Mouse (Mus musculus): ENCODE measurements around the gene Atpaf2. TPM values are rescaled to one million over a fixed set of nuclear protein-coding genes. Genes with fewer than 3 reads are reported as not detected.

Gene Atpaf2
- total RNA-seq, 1 experiment from 2014 or later = 29.6 TPM

DNA sequence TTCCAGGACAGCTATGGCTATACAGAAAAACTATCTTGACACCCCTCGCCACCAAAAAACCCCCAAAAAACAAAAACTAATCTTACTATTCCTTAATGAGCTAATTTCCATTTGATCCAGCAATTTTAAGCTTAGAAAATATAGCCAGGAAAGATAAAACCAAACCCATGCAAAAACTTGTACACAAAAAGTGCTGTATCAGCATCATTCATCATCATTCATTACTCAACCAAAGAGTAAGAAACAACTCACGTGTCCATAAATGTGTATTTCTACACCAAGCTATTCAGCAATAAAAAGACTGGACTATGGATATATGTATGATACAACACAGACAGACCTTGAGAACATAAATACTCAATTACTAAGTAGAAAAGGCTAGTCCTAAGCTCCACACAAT is 5.3 kb downstream of the Atpaf2 start:
- ATAC-seq (ENCODE audit: extremely low read depth, insufficient number of reproducible peaks, low FRiP score, poor library complexity, severe bottlenecking) = no peak

DNA sequence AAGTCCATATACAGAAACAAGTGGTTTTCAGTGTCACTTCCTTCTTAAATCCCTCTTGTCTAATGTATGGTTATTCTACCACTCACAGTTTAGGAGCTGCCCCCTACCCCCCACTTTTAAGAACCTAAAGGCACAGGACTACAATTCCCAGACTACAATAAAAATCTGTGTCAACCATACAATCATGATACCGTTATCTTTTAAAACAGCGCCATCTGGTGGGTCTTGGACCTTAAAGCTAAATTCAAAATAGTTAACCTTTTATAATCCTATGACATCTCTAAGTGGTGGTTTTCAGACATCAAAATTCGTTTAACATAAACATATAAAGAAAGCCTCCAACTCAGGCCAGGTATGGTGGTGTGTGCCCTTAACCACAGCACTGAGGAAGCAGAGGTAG is 6.1 kb downstream of the Atpaf2 start:
- no peak; the same call in 1 of the 2 replicates for ATAC-seq (ENCODE audit: extremely low read depth, insufficient number of reproducible peaks, low FRiP score, poor library complexity, severe bottlenecking)

DNA sequence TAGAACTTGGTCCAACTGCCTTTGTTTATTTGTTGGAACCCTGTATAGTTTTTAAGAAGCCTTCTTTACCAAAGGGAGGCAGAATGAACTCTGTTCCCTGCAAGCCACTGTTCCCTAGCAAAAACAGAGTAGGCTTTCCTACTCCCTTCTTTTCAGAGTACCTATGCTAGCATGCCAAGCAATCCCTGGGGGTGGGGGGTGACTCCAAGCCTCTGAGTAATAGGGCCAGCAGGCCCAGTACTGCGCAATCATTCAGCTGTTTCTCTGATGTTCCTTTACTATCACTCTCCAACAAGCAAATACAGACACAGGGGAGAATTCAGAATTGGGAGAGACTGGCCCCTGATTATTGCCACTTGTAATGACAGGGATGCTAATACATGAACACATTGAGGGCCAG is 11.7 kb downstream of the Atpaf2 start:
- no peak for ATAC-seq (ENCODE audit: extremely low read depth, insufficient number of reproducible peaks, low FRiP score, poor library complexity, severe bottlenecking)

DNA sequence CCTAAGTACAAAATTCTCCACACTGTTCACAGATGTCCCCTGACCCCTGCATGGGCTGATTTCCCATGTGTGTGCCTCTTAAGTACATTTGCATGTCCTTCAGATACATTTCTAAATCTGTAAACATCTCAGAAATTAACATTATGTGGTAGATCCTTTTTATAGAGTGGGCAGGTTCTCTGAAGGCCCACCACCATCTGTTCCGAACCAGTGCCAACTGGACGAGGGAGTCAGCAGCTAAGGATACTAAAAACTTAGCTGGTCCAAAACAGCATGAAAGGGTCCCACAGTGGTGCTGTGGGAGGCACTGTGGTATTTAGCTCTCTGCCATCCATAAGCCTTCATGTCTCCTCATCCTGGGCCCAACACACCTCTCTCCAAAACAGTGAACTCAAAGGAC is 21.1 kb downstream of the Atpaf2 start:
- no peak for ATAC-seq (ENCODE audit: extremely low read depth, insufficient number of reproducible peaks, low FRiP score, poor library complexity, severe bottlenecking)

DNA sequence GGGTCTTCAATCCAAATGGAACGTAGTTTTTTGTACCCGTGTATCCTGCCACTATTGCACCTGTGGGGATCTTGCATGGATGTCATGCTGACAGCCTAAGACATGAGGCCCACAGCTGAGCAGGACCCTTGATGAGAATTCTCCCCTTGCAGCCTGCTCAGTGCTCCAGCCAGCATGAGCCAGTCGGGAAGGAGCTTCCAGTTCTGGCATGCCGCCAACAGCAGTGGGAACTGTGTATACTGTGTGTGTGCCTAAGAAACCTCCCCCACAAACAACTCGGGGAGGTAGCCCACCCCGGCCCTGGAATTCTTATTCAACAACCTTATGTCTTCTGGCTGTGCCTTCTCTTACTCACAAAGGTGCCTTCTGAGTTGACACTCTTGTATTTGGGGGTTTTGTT is 21.7 kb downstream of the Atpaf2 start:
- no peak for ATAC-seq (ENCODE audit: extremely low read depth, insufficient number of reproducible peaks, low FRiP score, poor library complexity, severe bottlenecking)

DNA sequence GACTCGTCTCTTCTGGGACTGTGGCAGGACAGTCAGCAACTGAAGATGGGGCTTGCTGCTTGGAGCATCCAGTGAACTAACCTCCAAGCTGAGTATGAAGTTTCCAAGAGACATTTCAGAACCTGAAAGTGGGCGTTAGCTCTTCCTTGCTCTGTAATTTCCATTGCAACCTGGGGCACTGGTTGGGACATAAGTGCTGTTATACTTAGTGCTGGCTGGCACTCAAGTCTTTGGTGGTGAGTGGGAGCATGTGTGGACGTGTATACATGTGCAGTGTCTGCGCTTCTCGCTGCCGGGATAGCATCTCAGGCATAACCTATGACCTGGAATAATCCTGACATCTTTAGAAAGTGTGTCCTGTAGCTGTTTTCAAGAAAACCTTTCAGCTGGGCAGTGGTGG is 26.9 kb downstream of the Atpaf2 start:
- ATAC-seq (ENCODE audit: extremely low read depth, insufficient number of reproducible peaks, low FRiP score, poor library complexity, severe bottlenecking) = no peak

DNA sequence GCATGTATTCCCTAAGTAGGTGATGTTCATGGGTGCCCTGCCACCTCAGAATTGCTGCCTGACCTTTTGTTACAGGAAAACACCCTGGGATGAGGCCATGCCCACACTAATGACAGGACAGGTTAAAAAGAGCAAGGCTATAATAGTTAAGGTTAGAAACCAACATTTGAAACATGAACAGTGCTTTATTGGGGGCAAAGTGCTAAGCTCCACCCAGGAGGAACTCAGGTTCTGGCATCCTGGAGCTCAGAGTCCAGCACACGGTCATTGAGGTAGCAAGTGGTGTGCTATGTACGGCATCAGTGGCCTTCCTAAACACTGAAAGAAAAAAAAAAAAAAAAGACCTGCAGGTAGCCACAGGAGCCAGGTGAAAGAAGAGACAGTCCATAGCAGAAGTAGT is 30.3 kb downstream of the Atpaf2 start:
- no peak for ATAC-seq (ENCODE audit: extremely low read depth, insufficient number of reproducible peaks, low FRiP score, poor library complexity, severe bottlenecking)

DNA sequence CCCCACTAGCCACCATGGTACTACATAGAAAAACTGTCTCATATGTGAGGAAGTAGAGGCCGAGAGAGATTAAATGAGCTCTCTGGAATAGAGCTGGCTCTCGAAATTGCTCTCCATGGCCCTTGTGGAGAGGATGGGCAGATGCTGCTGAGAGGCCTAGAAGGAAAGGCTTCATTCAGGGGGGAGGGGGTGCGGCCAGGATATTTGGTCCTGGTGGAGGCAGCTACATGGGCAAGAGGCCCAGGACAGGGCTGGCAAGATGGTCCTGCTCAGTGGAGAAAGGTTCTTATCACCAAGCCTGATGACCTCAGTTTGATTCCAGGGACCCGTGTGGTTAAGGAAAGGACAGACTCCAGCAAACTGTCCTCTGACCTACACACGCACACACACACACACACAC is 32.3 kb downstream of the Atpaf2 start:
- no peak for ATAC-seq (ENCODE audit: extremely low read depth, insufficient number of reproducible peaks, low FRiP score, poor library complexity, severe bottlenecking)

DNA sequence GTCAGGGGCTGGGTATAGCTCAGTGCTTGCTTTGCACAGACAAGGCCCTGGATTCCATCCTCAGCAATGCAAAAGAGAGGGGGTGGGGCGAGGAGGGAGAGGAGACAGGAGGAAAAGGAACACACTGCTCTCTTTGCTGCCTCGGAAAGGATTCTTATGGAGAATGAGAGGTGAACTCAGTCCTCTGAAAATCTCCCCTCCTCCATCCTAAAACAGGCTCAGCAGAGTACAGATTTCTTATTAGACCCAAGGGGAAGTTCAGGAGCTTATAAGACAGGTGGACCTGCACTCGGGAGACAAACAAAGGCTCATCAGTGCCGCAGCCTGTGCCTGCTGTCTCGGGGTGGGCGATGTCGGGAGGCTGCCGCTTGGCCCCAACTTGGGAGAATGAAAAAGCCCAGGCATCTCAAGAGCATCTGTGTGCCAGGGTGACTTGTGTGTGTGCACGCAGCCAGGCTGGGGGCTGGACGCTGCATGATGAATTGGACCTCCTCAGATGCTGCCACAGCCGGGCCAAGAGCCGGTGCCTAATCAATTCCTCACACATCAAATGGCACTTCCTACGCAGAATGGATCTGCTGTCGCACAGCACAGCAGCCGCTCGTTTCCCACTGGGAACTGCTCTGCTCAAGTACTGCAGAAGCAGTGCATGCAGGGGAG is 33.4 kb downstream of the Atpaf2 start:
- ATAC-seq (ENCODE audit: extremely low read depth, insufficient number of reproducible peaks, low FRiP score, poor library complexity, severe bottlenecking) = no peak

DNA sequence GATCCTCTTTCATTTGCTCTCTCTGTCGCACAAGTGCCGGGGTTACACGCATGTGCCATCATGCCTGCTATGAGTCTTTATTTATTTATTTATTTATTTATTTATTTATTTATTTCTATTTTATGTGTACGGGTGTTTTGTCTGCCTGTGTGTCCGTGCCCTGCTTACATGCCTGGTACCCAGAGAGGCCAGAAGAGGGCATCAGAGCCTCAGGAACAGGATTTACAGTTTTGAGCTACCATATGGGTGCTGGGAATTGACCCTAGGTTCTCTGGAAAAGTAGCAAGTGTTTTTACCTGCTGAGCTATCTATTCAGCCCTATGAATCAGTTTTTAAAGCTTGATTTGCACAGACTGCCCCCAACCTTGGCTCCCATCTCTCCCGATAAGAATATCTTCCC is 34.7 kb downstream of the Atpaf2 start:
- ATAC-seq (ENCODE audit: extremely low read depth, insufficient number of reproducible peaks, low FRiP score, poor library complexity, severe bottlenecking) = no peak

DNA sequence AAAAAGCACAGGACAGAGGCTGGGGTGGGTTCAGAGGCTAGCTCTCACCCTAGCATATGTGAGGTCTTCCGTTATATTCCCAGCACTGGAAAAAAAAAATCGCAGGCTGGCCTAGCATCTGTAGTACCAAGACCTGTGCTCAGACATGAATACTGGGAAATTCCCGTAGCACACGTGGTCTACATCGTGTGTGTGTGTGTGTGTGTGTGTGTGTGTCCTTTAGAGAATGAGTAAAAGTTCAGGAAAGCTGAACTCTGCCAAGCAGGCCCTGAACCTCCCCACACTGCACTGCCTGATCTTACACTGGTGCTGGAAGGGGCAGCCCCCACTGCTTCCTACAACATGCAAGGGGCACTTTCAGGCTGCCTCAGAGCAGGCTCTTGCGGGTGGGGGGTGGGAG is 43.8 kb downstream of the Atpaf2 start:
- ATAC-seq (ENCODE audit: extremely low read depth, insufficient number of reproducible peaks, low FRiP score, poor library complexity, severe bottlenecking) = no peak

DNA sequence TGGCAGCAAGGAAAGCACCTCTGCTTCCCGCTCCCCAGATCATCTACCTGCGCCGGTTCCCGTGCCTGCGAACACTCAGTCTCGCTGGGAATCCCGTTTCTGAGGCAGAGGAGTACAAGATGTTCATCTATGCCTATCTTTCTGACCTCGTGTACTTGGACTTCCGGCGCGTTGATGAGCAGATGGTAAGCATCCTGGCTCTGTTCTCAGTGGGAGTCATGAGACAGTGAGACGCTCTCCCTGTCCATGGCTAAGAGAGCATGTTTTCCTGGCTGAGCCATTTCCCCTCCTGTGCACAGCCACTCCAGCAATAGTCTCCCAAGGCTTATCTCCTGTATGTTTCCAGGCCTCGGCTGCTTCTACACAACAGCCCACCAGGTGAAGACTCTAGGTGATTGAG is 47.8 kb downstream of the Atpaf2 start:
- no peak for ATAC-seq (ENCODE audit: extremely low read depth, insufficient number of reproducible peaks, low FRiP score, poor library complexity, severe bottlenecking)

DNA sequence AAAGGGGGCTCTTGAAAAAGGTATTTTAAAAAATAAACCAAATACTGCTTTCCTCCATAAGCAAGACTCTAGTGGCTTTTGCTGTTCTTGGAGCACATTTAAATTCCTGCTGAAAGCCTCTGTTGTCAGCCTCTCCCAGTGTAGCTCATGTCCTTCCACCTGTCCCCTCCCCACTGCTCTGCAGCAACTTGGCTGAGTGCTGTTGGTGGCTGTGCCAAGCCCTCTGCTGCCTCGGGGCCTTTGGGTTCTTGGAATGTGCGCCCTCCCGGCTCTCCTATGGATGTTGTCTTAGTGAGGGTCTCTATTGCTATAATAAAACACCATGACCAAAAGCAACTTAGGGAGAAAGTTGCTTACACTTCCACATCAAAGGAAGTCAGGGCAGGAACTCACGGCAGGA is 48.8 kb downstream of the Atpaf2 start:
- ATAC-seq (ENCODE audit: extremely low read depth, insufficient number of reproducible peaks, low FRiP score, poor library complexity, severe bottlenecking) = no peak

DNA sequence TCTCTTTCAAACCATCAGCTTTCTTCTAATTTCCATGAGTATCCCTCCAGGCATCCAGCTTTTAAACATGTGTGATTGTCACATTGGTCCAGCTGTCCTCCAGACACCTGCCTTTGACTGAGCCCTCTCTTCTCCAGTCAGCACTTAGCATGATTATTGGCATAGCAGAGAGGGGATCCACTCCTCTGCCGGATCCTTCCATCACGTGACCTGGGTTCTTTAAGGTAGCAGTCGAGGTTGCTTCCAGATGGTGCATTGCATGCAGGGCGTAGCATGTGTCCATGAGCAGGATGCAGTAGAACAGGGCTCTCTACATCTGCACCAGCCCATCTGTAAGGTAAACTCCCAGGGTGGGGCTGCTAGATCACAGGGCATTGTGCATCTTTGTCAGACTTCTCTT is 49.3 kb downstream of the Atpaf2 start:
- ATAC-seq (ENCODE audit: extremely low read depth, insufficient number of reproducible peaks, low FRiP score, poor library complexity, severe bottlenecking) = no peak

DNA sequence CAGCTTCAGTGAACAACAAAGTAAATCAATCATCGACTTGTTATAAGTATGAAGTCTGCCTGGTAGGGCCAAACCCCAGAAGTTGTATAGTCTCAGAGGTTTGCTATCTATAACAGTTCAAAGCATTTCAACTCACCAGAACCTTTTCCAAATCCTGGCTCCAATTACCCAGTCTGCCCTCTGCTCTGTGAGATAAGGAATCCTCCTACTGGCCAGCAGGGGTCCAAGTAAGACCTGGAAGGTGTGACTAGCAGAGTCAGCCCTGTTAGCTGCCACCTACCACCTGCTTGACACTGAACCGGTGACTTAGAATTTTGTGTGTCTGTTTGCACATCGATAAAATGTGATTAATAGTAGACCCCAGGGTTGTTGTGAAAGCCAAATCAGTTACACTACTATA is 51.0 kb downstream of the Atpaf2 start:
- no peak for ATAC-seq (ENCODE audit: extremely low read depth, insufficient number of reproducible peaks, low FRiP score, poor library complexity, severe bottlenecking)

DNA sequence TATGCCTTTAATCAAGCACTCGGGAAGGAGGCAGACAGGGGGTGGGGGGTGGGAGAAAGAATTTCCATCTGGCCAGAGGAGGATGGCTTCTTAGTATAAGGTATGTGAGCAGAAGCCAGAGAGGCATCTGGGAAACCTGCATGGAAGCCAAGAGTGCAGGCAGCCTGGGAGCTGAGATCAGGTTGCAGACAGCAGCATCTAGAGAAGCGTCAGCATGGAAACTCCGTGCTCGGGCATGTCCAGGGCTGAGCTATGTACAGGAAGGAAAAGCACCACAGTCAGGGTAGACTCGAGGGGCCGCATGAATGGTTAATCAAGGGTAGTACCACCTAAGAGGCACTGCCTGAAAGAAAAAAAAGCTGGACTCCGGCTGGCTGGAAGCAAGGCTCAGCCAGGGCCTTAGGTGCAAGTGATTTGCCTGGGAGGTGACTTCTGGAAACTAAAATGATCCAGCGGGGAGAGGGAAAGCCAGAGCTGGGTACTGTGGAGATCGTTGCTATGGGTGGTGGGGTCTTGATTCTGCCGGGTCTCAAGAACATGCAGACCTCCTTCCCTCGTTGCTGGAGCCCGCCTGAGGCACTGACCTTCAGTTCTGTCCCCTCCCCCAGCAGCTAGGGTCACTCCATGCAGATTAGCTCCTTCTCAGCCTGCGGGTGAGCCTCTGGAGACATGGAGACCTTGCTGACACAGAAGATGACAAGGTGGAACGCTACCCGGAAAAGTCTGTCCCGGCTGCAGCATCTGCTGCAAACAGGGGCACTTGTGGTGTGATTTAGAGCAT is 51.8 kb downstream of the Atpaf2 start:
- ATAC-seq (ENCODE audit: extremely low read depth, insufficient number of reproducible peaks, low FRiP score, poor library complexity, severe bottlenecking) = no peak

DNA sequence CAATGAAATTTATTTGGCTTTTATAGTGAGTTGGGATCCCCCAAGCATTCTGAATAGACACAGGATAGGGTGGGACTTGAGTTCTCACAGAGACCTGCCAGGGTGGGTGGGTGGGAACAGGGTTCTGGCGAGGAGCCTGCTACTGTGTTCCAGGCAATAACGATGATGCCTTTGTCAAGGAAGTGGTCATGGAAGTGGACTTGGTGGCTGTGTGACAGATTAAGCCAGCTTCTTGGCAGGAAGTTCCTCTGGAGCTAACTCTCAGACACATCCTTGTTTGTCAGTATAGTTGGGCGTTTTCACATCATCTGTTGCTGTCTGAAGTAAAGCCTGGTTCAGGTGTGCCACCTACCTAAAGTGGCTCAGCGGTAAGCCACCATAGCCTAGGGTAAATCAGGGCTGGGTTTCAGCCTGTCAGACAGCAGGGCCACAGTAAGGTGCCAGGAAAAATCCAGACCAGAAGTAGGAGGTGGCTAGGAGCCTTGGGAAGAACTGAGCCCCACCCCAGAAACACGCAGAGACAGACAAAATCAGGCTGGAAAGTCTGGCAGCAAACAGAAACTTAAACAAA is 57.5 kb downstream of the Atpaf2 start:
- ATAC-seq (ENCODE audit: extremely low read depth, insufficient number of reproducible peaks, low FRiP score, poor library complexity, severe bottlenecking) = no peak

DNA sequence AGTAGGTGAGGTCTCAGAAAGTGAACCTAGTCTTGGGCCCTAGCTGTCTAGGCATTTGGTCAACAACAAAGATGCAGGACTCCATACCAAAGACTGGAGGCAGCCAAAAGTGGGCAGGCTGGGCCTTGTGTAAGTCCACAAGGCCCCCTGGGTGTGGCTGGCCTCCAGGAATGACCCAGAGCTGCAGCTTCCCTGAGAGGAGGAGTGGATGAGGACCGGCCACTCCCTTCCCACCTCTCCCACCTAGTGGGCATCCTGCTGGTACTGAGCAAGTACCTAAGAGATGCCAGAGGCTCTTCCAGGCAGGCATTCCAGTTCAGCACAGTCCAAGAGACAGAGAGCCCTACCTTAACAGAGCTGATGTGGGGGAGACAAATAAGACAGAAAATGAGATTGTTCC is 58.3 kb downstream of the Atpaf2 start:
- ATAC-seq (ENCODE audit: extremely low read depth, insufficient number of reproducible peaks, low FRiP score, poor library complexity, severe bottlenecking) = no peak

DNA sequence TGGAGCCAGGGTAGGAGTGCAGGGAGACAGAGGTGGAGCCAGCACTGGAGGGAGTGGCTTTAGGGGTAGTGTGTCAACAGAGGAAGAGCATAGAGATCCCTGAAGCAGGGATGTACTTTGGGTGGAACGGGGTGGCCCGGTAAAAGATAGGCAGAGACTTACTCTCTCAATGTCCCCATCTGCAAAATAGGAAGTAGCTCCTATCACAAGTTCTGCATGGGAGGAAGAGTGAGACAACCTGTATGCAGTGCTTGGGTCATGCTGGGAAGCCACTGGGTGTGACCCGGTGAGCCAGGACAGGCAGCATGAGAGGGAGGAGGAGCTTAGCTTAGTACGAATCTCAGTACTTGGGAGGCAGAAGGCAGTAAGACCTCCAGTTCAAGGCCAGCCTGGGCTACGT is 59.1 kb downstream of the Atpaf2 start:
- ATAC-seq (ENCODE audit: extremely low read depth, insufficient number of reproducible peaks, low FRiP score, poor library complexity, severe bottlenecking) = no peak

DNA sequence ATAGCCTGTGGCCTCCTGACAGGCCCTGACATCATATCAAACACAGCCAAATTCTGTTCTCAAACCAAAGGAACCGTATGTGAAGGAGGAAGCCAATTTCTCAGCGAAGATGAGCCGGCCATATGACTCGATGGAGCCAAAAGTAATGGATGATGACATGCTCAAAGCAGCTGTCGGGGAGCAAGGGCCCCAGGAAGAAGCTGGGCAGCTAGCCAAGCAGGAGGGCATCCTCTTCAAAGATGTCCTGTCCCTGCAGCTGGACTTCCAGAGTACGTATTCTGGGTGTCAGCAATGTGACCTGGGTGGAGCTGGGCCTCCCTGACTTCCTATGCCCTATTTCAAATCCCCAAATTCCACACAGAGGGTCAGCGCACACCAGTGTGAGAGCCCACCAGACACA is 59.7 kb downstream of the Atpaf2 start:
- no peak for ATAC-seq (ENCODE audit: extremely low read depth, insufficient number of reproducible peaks, low FRiP score, poor library complexity, severe bottlenecking)
